Mouse (Mus musculus) G1E (cell line): ENCODE data around the gene Slc44a3. TPM values are rescaled to one million over a fixed set of nuclear protein-coding genes. Genes with fewer than 3 reads are reported as not detected.

Source experiments
- ATAC-seq: 2 replicates; pipeline ENCODE4 v1.8.0; 2016; ENCODE audit warnings: mild to moderate bottlenecking; ENCODE audit not compliant: insufficient number of reproducible peaks, poor library complexity, low FRiP score, severe bottlenecking; ENCODE audit errors: extremely low read depth
- DNase-seq: peaks from one replicate; pipeline ENCODE4 v3.0.0; 2012; ENCODE audit warnings: low spot score
- H3K27me3 ChIP-seq: 2 replicates; pipeline ENCODE4 v1.6.1; 2012; ENCODE audit warnings: mild to moderate bottlenecking, low read length, inconsistent platforms; ENCODE audit not compliant: insufficient read depth
- H3K36me3 ChIP-seq: replicated peaks from 2 replicates; pipeline ENCODE3; 2012; ENCODE audit warnings: mild to moderate bottlenecking, inconsistent platforms
- H3K4me1 ChIP-seq: 2 replicates; pipeline ENCODE4 v1.6.1; 2012; ENCODE audit warnings: low read depth, low read length, inconsistent platforms, mixed read lengths; ENCODE audit not compliant: insufficient read depth
- H3K4me3 ChIP-seq: 2 replicates; pipeline ENCODE4 v1.5.1; 2012; ENCODE audit warnings: low read depth, mild to moderate bottlenecking, inconsistent platforms, low read length, moderate library complexity, mixed read lengths
- H3K9me3 ChIP-seq: replicated peaks from 2 replicates; pipeline ENCODE4 v1.6.1; 2012; ENCODE audit warnings: inconsistent platforms
- CTCF ChIP-seq: IDR thresholded peaks from 2 replicates; pipeline ENCODE4 v1.5.1; 2012; ENCODE audit warnings: low read depth, low read length, inconsistent platforms, mixed read lengths
- GATA1 ChIP-seq: IDR thresholded peaks from 2 replicates; pipeline ENCODE4 v1.6.1; 2012; ENCODE audit warnings: borderline replicate concordance, low read length, inconsistent platforms, mixed read lengths
- GATA2 ChIP-seq: IDR thresholded peaks from 2 replicates; pipeline ENCODE4 v1.6.1; 2012; ENCODE audit warnings: low read depth, low read length, inconsistent platforms, borderline replicate concordance
- POLR2AphosphoS5 ChIP-seq: IDR thresholded peaks from 2 replicates; pipeline ENCODE4 v1.6.1; 2012; ENCODE audit warnings: low read depth, low read length, inconsistent platforms; ENCODE audit not compliant: insufficient replicate concordance
- TAL1 ChIP-seq: conservative IDR thresholded peaks from 2 replicates; pipeline ENCODE4 v1.6.1; 2012; ENCODE audit warnings: low read depth, low read length, inconsistent platforms, mixed read lengths
- polyA plus RNA-seq: library from polyadenylated mRNA; stranded (reverse); fragments of >175 nt; gene quantifications from 2 replicates; pipeline ENCODE4 v1.2.3, GENCODE M21; 2012
- total RNA-seq, 2 experiments: library from RNA; stranded (forward) in 1 of 2; stranded (reverse) in 1 of 2; fragments of 200-1000 nt in 1 of 2; fragments of >200 nt in 1 of 2; fragmentation: Nextera tagmentation in 1 of 2; gene quantifications; 2 replicates each; pipeline ENCODE4 v1.2.3; 2014 to 2017

The Slc44a3 gene
- total and polyA plus RNA-seq, 3 experiments: 0.33 TPM; not detected in 2

DNA sequence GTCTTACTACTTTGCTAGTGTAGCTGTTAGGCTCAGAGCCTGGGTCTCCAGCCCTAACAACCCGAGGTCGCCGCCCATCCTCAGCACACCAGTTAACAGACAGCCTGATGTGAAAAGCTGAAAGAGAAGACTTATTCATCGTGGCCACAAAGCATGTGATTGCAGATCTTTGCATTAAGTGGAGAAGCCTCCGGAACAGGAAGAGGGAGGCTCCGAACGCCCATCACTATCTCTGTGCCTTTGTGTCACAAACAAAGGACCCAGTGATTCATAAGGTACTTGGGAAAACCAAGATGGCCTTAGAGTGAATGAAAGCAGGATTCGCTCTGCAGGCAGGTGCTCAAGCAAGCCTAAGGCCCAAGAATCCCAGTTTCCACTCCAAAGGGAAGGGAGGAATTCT is 26.7 kb upstream of the Slc44a3 start:
- Histone ChIP-seq H3K36me3 (no peaks in the 10 kb centered on the region), H3K27me3 (peaks cover 3% of the 10 kb centered on the region; the same call in 1 of the 2 replicates), H3K4me1 (peaks cover 6% of the 10 kb centered on the region), H3K4me3 (no peak overlapping the region), H3K9me3 (no peaks in the 10 kb centered on the region)
- DNase-seq (no peak), ATAC-seq (no peak)
- no peak for TF ChIP-seq CTCF
- TF ChIP-seq GATA2: no peak
- TF ChIP-seq GATA1: no peak
- TF ChIP-seq POLR2AphosphoS5: no peak
- no peak for TF ChIP-seq TAL1

DNA sequence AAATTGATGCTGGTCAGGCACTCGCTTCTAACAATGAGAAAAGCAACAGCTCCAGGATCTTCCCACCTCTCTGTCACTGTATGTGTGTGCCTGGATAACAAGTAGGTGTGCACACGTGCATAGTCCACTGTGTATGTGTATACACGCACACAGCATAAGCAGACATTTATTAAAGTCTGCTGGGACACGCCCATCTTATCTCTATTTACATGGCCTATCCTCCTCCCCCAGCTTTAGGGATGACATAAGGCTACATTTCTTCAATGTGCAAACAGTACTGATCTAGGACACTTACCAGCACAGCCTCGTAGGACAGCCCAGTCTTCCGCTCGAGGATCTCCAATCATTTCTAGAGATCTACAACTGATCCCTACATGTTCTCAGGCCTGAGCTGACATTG is 24.1 kb upstream of the Slc44a3 start:
- Histone ChIP-seq H3K36me3 (no peaks in the 10 kb centered on the region), H3K27me3 (peaks cover 5% of the 10 kb centered on the region; the same call in 1 of the 2 replicates), H3K9me3 (no peaks in the 10 kb centered on the region), H3K4me1 (peaks cover 6% of the 10 kb centered on the region), H3K4me3 (no peak overlapping the region)
- DNase-seq: no peak
- TF ChIP-seq CTCF (no peak), POLR2AphosphoS5 (no peak)
- ATAC-seq: peak; percentile 72

DNA sequence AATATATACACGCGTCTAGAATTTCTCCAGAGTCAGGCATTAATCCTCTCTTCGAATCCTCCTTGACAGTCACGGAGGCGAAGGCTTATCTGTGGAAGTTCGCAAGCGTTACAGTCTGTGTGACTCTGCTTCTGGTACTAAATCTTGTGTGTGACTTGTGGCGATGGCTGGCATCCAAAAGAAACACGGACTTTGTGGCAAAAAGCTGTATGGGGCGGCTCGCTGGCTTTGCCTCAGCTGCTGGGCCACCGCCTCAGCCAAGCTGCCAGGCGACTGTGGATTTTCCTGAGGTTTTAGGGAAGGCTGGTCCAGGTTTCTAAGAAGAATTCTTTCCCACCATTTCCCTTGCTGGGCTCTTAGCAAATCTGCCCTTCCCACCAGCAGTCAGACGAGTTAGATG is 21.1 kb upstream of the Slc44a3 start:
- ATAC-seq: no peak
- H3K4me1 ChIP-seq: peaks cover 6% of the 10 kb centered on the region
- H3K4me3 ChIP-seq: no peak overlapping the region
- TF ChIP-seq GATA1: no peak
- TF ChIP-seq CTCF: no peak
- TF ChIP-seq TAL1: no peak
- no peak for TF ChIP-seq GATA2
- no peak for TF ChIP-seq POLR2AphosphoS5
- no peaks in the 10 kb centered on the region for H3K9me3 ChIP-seq
- no peak for DNase-seq
- H3K36me3 ChIP-seq: no peaks in the 10 kb centered on the region
- H3K27me3 ChIP-seq: peaks cover 5% of the 10 kb centered on the region; the same call in 1 of the 2 replicates

DNA sequence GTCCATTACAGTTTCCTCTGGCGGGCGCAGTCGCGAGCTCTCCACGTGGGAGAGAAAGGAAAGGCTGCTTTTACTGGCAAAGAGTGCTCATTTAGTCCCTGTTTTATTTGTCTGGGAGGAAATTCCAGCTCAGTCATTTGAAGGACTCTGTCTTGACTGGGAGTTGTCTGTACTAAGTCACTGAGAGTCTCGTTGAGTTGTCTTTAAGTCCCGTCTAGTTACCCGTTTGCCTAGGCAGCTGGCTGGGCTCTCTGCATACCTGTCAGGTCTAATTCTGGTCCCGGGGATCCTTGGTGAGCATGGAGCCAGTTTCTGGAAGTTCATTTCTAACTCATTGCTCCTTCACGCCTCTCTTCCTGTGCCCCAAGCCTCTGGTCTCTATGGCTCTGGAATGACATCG is 20.5 kb upstream of the Slc44a3 start:
- ATAC-seq: no peak
- TF ChIP-seq GATA1 (no peak), GATA2 (no peak), POLR2AphosphoS5 (no peak), TAL1 (no peak), CTCF (no peak)
- peaks cover 6% of the 10 kb centered on the region for H3K4me1 ChIP-seq
- peaks cover 6% of the 10 kb centered on the region; the same call in 1 of the 2 replicates for H3K27me3 ChIP-seq
- no peak overlapping the region for H3K4me3 ChIP-seq
- H3K9me3 ChIP-seq: no peaks in the 10 kb centered on the region
- no peaks in the 10 kb centered on the region for H3K36me3 ChIP-seq
- no peak for DNase-seq

DNA sequence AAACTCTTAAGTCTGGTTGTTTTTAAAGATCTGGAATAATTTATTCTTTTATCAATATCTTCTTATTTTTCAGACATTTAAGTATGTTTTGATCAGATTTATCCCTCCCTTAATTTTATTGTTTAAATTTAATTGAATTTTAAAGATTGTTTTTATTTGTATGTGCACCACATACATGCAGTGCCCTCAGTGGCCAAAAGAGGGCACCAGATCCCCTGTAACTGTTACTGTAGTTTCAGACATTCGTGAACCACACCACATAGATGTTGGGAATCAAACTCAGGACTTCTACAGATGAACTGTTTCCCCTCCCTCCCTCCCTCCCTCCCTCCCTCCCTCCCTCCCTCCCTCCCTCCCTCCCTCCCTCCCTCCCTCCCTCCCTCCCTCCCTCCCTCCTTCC is 18.2 kb upstream of the Slc44a3 start:
- ATAC-seq (no peak), DNase-seq (no peak)
- TF ChIP-seq TAL1: no peak
- TF ChIP-seq CTCF: peak; percentile 12; the same call in 1 of the 2 replicates
- no peaks in the 10 kb centered on the region for H3K9me3 ChIP-seq
- no peak overlapping the region for H3K4me3 ChIP-seq
- no peaks in the 10 kb centered on the region for H3K36me3 ChIP-seq
- H3K4me1 ChIP-seq: no peaks in the 10 kb centered on the region
- peaks cover 4% of the 10 kb centered on the region; the same call in 1 of the 2 replicates for H3K27me3 ChIP-seq

DNA sequence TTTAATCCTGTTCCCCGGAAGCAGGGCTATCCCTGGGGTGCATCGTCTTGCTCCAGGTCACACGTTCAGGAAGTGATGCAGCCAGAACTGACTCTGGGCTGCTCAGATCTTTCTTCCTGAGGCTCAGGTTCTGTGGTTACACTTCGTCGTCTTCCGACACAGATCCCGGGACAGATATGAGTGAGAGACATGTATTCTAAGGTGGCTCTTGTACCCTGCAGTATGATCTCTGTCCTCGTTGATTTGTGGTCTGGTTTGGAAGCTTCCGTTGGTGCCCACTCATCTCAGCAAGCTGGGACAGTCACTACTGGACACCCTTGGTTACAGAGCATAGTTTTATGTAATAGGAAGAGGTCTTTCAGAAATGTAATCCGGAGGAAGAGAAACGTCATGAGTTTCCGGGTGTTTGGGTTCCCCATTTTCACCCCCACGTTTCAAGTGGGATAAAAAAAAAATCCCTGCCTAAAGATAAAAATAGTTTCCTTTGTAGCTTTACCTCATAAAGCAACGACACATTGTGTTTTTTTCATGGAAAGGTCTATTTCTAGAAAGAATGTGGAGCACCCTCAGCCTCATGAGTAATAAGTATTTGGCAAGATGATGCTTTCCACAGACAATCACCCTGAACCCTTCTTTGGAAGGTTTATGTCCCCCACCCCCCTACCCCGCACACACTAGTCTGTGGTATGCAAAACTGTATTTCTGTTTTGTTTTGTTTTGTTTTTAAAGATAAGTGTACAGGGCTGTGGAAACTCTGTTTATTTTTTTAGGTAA is 15.8 kb upstream of the Slc44a3 start:
- no peaks in the 10 kb centered on the region for H3K4me1 ChIP-seq
- H3K4me3 ChIP-seq: no peak overlapping the region
- H3K36me3 ChIP-seq: no peaks in the 10 kb centered on the region
- H3K27me3 ChIP-seq: peaks cover 4% of the 10 kb centered on the region; the same call in 1 of the 2 replicates
- DNase-seq: no peak
- ATAC-seq: no peak
- TF ChIP-seq POLR2AphosphoS5 (no peak), TAL1 (no peak), GATA1 (no peak), CTCF (no peak), GATA2 (no peak)
- no peaks in the 10 kb centered on the region for H3K9me3 ChIP-seq
